Mouse (Mus musculus): ENCODE data around the gene Usp32.
"Not testable (repeated sequence)": the region's sequence is repeated elsewhere in the genome, so short reads cannot be mapped to it uniquely, and the experiment has no call there.

Usp32 gene

GRCm38 (mm10) chr11:85139581-85140540 is at the start of gene Usp32:
Gene Usp32, minus strand, starts transcription at chr11:85140161.
- peak; percentile 95 for DNase-seq

- DNase-seq: no peak
Observed at GRCm38 (mm10) chr11:85189110-85189509, 49.1 kb upstream of the Usp32 start.

GRCm38 (mm10) chr11:85184839-85185238 is 44.9 kb upstream of the Usp32 start:
- DNase-seq: no peak

GRCm38 (mm10) chr11:85184082-85184481 is 44.1 kb upstream of the Usp32 start:
- peak; percentile 61 for DNase-seq

- no peak for DNase-seq
Observed at GRCm38 (mm10) chr11:85183284-85183779, 43.4 kb upstream of the Usp32 start.

- DNase-seq: peak; percentile 76
Observed at GRCm38 (mm10) chr11:85182617-85183283, 42.8 kb upstream of the Usp32 start.

- DNase-seq: no peak
Observed at GRCm38 (mm10) chr11:85178413-85178812, 38.5 kb upstream of the Usp32 start.

GRCm38 (mm10) chr11:85177761-85178160 is 37.8 kb upstream of the Usp32 start:
- no peak for DNase-seq

GRCm38 (mm10) chr11:85175941-85176340 is 36.0 kb upstream of the Usp32 start:
- no peak for DNase-seq

GRCm38 (mm10) chr11:85170833-85171232 is 30.9 kb upstream of the Usp32 start:
- DNase-seq: no peak

GRCm38 (mm10) chr11:85170058-85170740 is 30.2 kb upstream of the Usp32 start, which contains the start of gene 1700125H20Rik:
Gene 1700125H20Rik, plus strand, starts transcription at chr11:85170404.
- DNase-seq: peak; percentile 90

GRCm38 (mm10) chr11:85167503-85167902 is 27.5 kb upstream of the Usp32 start:
- DNase-seq: no peak

- DNase-seq: no peak
Observed at GRCm38 (mm10) chr11:85164371-85164770, 24.4 kb upstream of the Usp32 start.

GRCm38 (mm10) chr11:85163014-85163413 is 23.1 kb upstream of the Usp32 start:
- DNase-seq: not testable (repeated sequence)

GRCm38 (mm10) chr11:85157301-85157700 is 17.3 kb upstream of the Usp32 start:
- no peak for DNase-seq

GRCm38 (mm10) chr11:85152256-85152930 is 12.4 kb upstream of the Usp32 start:
- DNase-seq: no peak

- peak; percentile 13 for DNase-seq
Observed at GRCm38 (mm10) chr11:85138776-85139474, 1.0 kb downstream of the Usp32 start.

GRCm38 (mm10) chr11:85131542-85131941 is 8.4 kb downstream of the Usp32 start:
- no peak for DNase-seq

- DNase-seq: no peak
Observed at GRCm38 (mm10) chr11:85128883-85129282, 11.1 kb downstream of the Usp32 start.

GRCm38 (mm10) chr11:85126257-85127102 is 13.5 kb downstream of the Usp32 start:
- DNase-seq: no peak

Measured in kidney, adult 18-20 months (tissue).